Mouse (Mus musculus): ENCODE data around the gene Rabgap1l.
"Not testable (repeated sequence)": the region's sequence is repeated elsewhere in the genome, so short reads cannot be mapped to it uniquely, and the experiment has no call there.

Rabgap1l gene

DNA sequence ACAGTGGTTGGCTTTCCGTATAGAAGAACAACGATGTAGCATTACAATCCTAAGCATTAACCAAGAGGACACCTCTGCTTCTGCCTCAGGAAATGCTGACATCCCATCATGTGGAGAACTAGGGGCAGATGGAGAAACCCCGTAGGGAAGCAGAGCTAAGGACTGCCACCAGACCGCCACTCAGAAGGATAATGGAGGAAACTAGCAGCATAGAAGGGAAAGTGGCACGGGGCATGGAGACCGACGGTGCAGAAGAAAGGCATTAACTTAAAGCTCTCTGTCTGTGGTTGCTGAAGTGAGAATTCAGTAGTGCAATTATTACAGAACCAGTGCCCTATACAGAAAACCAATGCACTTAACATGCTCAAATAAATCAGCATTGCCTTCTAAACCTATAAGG lies 308.0 kb downstream of the Rabgap1l start:
- DNase-seq (ENCODE audit: low read depth), result no peak

DNA sequence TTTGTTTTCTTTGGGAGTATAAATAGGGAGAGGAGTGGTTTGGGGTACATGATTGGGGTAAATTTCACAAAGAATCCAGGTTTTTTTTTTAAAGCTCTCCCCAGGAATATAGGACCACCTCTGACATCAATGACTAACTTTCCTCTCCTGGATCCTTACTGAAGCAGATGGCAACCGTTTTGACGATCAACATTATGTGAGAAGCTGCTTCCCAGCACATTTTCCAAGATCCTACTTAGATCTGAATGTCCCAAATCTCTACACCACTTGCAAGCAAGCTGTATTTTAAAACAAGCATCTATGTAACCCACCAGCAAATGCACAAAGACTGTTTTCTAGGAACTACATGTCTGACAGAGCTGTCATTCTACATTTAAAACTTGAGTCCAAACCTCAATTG lies 311.4 kb downstream of the Rabgap1l start:
- no peak for DNase-seq (ENCODE audit: low read depth)

DNA sequence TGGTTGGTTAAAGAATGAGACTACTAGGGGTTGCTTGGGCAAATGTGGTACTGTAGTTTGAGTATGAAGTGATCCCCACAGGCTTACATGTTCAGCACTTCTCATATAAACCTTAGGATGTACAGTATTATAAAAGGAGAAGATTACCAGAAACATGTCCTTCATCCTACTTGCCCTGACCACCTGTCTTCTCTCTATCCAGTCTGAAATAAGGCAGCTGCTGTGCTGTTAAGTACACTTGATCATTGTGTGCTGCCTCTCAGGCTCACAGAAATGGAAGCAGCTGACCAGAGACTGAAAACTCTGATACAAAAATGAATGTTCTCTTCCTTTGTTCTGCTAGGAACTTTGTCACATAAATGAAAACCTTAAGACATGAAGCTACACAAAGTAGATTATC lies 325.6 kb downstream of the Rabgap1l start:
- no peak for DNase-seq (ENCODE audit: low read depth)

GRCm38 (mm10) chr1:160465186-160465585 lies 327.8 kb downstream of the Rabgap1l start:
- no peak for DNase-seq (ENCODE audit: low read depth)

DNA sequence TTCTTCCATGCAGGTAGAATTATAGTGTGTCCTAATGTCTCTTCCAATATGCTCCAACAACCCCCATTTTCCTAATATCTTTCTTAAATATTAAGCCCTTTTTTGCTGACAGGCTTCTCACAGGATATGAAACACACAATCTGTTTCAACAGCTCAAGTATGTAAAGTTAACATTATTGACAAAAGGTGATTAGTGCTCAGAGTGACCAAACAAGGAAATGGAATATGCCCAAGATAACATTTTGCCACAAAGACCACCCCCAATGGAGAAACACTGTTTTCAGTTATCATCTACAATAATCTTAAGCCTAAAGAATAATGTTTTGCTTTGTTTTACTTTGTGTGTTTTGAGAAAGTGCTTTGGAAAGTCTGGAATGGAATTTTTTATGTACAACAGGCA lies 328.9 kb downstream of the Rabgap1l start:
- no peak for DNase-seq (ENCODE audit: low read depth)

GRCm38 (mm10) chr1:160460346-160460745 lies 332.7 kb downstream of the Rabgap1l start:
- no peak for DNase-seq (ENCODE audit: low read depth)

DNA sequence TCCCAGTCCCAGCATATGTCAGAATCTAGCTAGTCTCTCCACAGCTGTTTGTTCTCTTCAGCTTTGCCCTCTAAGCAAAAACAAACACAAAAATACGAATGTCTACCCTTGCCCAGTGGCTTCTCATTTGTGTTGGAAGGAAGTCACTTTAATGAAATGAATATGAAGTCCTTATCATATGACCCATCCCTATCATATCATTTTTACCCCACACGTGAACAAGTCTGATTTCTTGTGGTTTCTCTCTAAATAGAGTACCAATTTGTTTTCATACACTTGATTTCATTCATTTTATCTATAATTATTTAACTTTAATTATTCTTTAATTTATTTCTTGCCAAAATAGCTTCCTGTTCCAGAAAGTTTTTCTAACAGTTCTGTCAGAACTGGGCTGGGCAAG lies 341.3 kb downstream of the Rabgap1l start:
- no peak for DNase-seq (ENCODE audit: low read depth)

DNA sequence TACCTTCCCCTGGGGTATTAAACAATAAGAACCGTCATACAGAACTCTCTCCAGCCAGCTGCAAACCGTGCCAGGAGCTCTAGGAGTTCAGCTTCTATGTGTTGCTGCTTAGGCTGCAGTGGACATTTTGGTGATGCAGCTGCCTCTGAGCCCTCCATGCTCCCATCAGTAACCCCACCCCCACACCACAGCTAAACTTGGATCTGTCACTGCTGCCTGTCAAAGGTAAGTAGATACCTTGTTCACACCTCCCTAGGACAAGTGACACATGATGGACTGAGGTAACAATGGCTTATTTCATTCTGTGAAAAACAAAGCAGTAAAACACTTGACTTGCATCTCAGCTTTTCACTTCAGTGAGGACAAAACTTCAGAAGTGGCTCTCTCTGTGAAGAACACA lies 344.3 kb downstream of the Rabgap1l start:
- no peak for DNase-seq (ENCODE audit: low read depth)

DNA sequence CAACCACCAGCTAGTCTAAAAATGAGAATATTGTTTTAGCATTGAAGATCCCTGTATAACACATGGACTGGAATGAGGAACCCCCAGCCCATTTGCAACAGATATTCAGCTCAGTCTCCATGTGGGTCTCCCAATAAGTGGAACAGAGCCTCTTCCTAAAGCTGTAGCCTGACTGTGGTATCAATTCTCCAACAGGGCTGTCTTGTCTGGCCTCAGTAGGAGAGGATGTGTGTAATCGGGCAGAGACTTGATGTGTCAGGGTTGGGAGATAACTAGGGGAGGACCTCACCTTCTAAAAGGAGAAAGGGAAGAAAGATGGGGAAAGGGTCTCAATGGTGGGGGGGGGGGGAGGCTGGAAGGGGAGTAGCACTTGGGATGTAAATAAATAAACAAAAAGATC lies 346.2 kb downstream of the Rabgap1l start:
- DNase-seq (ENCODE audit: low read depth), result no peak

DNA sequence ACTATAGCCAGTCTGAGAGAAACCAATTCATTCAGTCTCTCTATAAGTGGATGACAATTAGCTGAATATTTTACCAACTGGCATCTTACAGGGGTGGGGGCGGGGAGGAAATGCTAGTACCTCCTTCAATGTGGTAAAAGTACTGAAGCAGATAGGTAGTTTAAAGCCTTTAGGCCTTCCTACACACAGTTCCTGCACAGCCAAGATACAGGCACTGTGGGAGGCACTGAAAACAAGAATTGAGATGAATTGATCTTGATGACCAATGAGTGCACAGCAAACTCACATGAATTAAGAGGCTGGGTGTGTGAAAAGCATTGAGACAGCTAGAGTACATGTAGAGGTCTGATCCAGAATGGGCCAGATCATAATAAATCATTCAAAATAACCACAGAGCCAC lies 349.5 kb downstream of the Rabgap1l start:
- no peak for DNase-seq (ENCODE audit: low read depth)

DNA sequence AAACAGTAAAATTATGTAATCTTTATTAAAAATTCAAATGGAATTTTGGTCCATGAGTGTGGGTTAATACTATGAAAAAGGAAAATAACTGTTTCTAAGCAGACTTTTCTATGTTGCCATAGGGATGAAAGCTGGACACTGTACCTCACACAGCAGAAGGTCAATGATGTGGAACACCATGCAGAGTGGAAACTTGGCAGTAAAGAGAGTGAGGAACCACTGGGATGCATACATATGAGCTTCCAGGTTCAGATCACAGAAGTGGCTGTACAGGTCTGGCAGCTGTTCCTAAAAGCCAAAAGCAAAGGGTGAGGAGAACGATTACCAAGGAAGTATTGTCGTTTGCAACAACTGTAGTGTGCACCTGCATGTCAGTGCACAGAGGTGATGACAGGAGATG lies 351.3 kb downstream of the Rabgap1l start:
- no peak for DNase-seq (ENCODE audit: low read depth)

DNA sequence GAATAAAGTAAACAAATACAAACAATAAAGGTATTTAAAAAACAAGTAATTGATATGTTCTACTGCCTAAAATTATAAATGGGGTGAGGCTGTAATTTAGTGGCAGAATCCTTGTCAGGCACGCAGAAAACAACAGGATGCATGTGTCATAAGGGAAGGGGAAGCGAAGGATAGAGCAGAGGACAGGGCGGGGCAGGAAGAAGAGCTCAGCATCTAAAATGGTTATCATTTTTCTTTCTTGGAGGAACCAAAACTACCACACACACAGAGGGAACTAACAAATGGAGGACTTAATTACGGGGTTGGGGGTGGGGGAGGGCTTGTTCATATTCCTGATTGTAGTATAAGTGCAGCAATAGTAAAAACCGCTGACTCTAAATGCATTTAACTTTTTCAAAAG lies 351.9 kb downstream of the Rabgap1l start:
- DNase-seq (ENCODE audit: low read depth), result no peak

GRCm38 (mm10) chr1:160438820-160439219 lies 354.2 kb downstream of the Rabgap1l start:
- DNase-seq (ENCODE audit: low read depth), result no peak

GRCm38 (mm10) chr1:160417196-160417854 lies 375.7 kb downstream of the Rabgap1l start:
- DNase-seq (ENCODE audit: low read depth), result no peak

- no peak for DNase-seq (ENCODE audit: low read depth)
These were observed 382.2 kb downstream of the Rabgap1l start for GRCm38 (mm10) chr1:160410822-160411221.

DNA sequence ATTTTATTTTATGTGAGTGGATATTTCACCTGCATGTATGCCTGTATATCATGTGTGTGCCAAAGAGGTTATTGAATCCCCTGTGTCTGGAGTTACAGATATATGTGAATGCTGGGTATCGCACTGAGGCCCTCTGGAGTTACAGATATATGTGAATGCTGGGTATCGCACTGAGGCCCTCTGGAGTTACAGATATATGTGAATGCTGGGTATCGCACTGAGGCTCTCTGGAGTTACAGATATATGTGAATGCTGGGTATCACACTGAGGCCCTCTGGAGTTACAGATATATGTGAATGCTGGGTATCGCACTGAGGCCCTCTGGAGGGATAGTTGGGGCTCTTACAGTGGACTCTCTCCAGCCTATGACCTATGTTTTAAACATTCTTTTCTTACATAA lies 383.3 kb downstream of the Rabgap1l start:
- DNase-seq (ENCODE audit: low read depth), result not testable (repeated sequence)

GRCm38 (mm10) chr1:160409123-160409522 lies 383.9 kb downstream of the Rabgap1l start:
- DNase-seq (ENCODE audit: low read depth), result no peak

- no peak for DNase-seq (ENCODE audit: low read depth)
These were observed 384.6 kb downstream of the Rabgap1l start for GRCm38 (mm10) chr1:160408302-160408897.

GRCm38 (mm10) chr1:160399428-160399827 lies 393.6 kb downstream of the Rabgap1l start:
- peak; percentile 67 for DNase-seq (ENCODE audit: low read depth)

GRCm38 (mm10) chr1:160397037-160397436 lies 396.0 kb downstream of the Rabgap1l start:
- no peak for DNase-seq (ENCODE audit: low read depth)

- no peak for DNase-seq (ENCODE audit: low read depth)
These were observed 405.6 kb downstream of the Rabgap1l start for GRCm38 (mm10) chr1:160387446-160387845.

DNA sequence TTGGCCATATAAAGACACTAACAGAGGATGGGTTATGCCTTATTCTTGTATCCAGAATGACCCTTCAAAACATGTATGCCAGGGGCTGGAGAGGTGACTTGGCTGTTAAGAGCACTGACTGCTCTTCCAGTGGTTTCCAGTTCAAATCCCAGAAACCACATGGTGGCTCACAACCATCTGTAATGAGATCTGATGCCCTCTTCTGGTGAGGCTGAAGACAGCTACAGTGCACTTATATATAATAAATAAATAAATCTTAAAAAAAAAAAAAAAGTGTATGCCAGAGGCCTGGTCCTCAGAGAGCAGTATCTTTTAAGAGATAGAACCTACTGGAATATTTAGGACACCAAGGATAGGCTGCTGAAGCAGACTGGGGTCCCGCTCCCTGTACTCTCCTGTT lies 414.6 kb downstream of the Rabgap1l start:
- DNase-seq (ENCODE audit: low read depth), result no peak

DNA sequence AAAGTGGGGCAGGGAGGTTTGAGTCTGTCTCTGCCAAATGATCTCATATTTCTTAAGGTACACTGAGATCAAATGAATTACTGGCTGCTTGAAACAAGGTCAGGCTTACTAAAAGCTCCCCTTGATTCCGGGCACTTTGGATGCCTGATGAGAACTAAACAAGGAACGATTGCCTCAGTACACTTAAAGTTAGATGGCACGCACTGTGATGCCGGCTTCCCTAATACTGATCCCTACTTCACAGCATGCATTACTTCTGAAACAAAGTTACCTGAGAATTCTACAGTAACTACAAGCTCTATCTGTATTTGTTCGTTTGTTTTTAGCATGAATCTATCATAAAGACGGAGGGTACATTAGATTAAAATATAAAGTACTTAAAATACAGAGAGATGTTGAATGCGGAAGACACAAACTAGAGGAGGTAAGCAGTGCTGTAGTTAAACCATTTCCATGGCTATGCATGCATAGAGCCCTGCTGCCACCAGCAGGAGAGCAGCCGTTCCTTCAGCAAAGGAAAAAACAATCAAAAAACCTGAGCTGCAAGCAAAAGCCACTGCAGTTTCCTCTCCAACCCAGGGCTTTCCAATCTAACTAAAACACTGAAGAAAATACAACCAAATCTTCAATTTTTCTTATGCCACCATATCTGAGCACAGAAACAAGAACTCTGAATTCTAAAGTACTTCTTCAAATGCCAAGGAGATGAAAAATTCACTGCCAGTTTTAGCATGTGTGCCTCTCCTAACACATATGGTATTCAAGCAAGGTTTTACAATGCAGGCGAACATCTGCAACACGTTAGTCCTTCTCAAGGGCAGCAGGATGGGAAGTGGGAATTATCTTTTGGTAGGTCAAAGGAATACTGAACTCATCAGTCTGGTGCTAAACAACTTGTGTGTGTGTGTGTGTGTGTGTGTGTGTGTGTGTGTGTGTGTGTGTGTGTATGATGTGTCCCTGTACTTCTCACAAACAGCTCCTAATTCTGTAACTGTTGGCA lies 415.4 kb downstream of the Rabgap1l start:
- DNase-seq (ENCODE audit: low read depth), result peak; percentile 67

Measured in naive thymus-derived CD4-positive, alpha-beta T cell, adult 2 months (primary cell).